Mouse (Mus musculus): ENCODE measurements around the gene Myo5c.

- TF ChIP-seq POLR2A (IDR thresholded peaks at IDR 0.05; ENCODE audit: extremely low read depth, insufficient read depth, low read length) (peak; percentile 24; the same call in 1 of the 2 replicates), CTCF (IDR thresholded peaks at IDR 0.05; ENCODE audit: extremely low read depth, insufficient read depth, low read length) (0 out of 2 replicates have a peak, but pooled peaks have one; percentile 18)
Measured at GRCm38 (mm10) chr9:75319365-75319764, 87.5 kb downstream of the Myo5c start.

Measured in cortical plate, adult 2 months (tissue).